In genomic region chr9:122864848-122865247, GRCm38 (mm10) we compare ENCODE assay signal across 8 mouse cellular contexts. TPM values are rescaled to one million over a fixed set of nuclear protein-coding genes. Genes with fewer than 3 reads are reported as not detected.
DNase-seq lines count a peak whose midpoint lies in the region; ATAC-seq and TF ChIP-seq lines count a peak whose summit lies in the region.

No protein-coding gene starts in this region.

- TF ChIP-seq POLR2A in lung, adult 2 months (IDR thresholded peaks at IDR 0.05; ENCODE audit: borderline replicate concordance, extremely low read depth, low read depth, low read length) = no peak

- ATAC-seq in embryonic facial prominence, embryonic 11.5 days (replicated peaks; ENCODE audit: insufficient number of reproducible peaks, low FRiP score, low TSS enrichment, low read depth) = 0 out of 2 replicates have a peak, but pooled peaks have one; percentile 11
- no peak for ATAC-seq in intestine, embryonic 16.5 days
- ATAC-seq in neural tube, embryonic 14.5 days (ENCODE audit: low read depth) = no peak

- H3K36me3 ChIP-seq in embryonic facial prominence, embryonic 11.5 days (replicated peaks; ENCODE audit: control insufficient read depth, insufficient read depth, low read depth, low read length) = peaks cover 20% of the 10 kb centered on the region
- peaks cover 23% of the 10 kb centered on the region for H3K36me3 ChIP-seq in intestine, embryonic 16.5 days (ENCODE audit: control insufficient read depth, insufficient read depth, low read length)
- peaks cover 20% of the 10 kb centered on the region for H3K36me3 ChIP-seq in neural tube, embryonic 14.5 days (ENCODE audit: control insufficient read depth, insufficient read depth, low read length)

- H3K4me2 ChIP-seq in embryonic facial prominence, embryonic 11.5 days (ENCODE audit: low read depth, low read length) = peak overlapping the region; percentile 67
- H3K4me2 ChIP-seq in intestine, embryonic 16.5 days (ENCODE audit: low read depth, low read length) = peak overlapping the region; percentile 64
- peak overlapping the region; percentile 65 for H3K4me2 ChIP-seq in neural tube, embryonic 14.5 days (ENCODE audit: low read depth, low read length)

- 43% methylated on average over 3 of the region's 3 CpGs for WGBS in lung, adult 2 months
- 63% methylated on average over 3 of the region's 3 CpGs for WGBS in embryonic facial prominence, embryonic 11.5 days
- WGBS in intestine, embryonic 16.5 days = 58% methylated on average over 3 of the region's 3 CpGs
- 65% methylated on average over 3 of the region's 3 CpGs for WGBS in neural tube, embryonic 14.5 days

- no peak overlapping the region for H3K27ac ChIP-seq in embryonic facial prominence, embryonic 11.5 days (replicated peaks; ENCODE audit: low read depth, low read length)
- H3K27ac ChIP-seq in intestine, embryonic 16.5 days (ENCODE audit: low read length) = no peak overlapping the region
- H3K27ac ChIP-seq in neural tube, embryonic 14.5 days (ENCODE audit: low read depth, low read length) = no peak overlapping the region

- H3K4me1 ChIP-seq in lung, adult 2 months (ENCODE audit: control insufficient read depth, insufficient read depth, low read length) = peaks cover 8% of the 10 kb centered on the region
- H3K4me1 ChIP-seq in embryonic facial prominence, embryonic 11.5 days (ENCODE audit: control insufficient read depth, insufficient read depth, low read length) = no peaks in the 10 kb centered on the region
- H3K4me1 ChIP-seq in intestine, embryonic 16.5 days (ENCODE audit: control insufficient read depth, insufficient read depth, low read length) = peaks cover 9% of the 10 kb centered on the region
- H3K4me1 ChIP-seq in neural tube, embryonic 14.5 days (ENCODE audit: control insufficient read depth, insufficient read depth, low read length) = peaks cover 9% of the 10 kb centered on the region

- H3K27me3 ChIP-seq in embryonic facial prominence, embryonic 11.5 days (ENCODE audit: control insufficient read depth, insufficient read depth, low read length) = no peaks in the 10 kb centered on the region
- H3K27me3 ChIP-seq in intestine, embryonic 16.5 days (replicated peaks; ENCODE audit: control insufficient read depth, insufficient read depth, low read length) = no peaks in the 10 kb centered on the region
- no peaks in the 10 kb centered on the region for H3K27me3 ChIP-seq in neural tube, embryonic 14.5 days (ENCODE audit: control insufficient read depth, insufficient read depth, low read length)

- no peak for TF ChIP-seq CTCF in lung, adult 2 months (IDR thresholded peaks at IDR 0.05; ENCODE audit: insufficient read depth, low read length)

- no peak for DNase-seq in lung, adult 2 months
- DNase-seq in lung, postnatal 25 days (ENCODE audit: low spot score) = no peak
- no peak for DNase-seq in embryonic facial prominence, embryonic 11.5 days (ENCODE audit: low spot score)
- DNase-seq in kidney, postnatal 4 days = no peak
- DNase-seq in layer of hippocampus, postnatal 36 days = no peak
- DNase-seq in right cerebral cortex, adult 18-20 months = no peak

- H3K9ac ChIP-seq in embryonic facial prominence, embryonic 11.5 days (replicated peaks; ENCODE audit: low read length) = peak overlapping the region; percentile 89
- H3K9ac ChIP-seq in intestine, embryonic 16.5 days (ENCODE audit: low read depth, low read length) = peak overlapping the region; percentile 94
- peak overlapping the region; percentile 77 for H3K9ac ChIP-seq in neural tube, embryonic 14.5 days (replicated peaks; ENCODE audit: low read depth, low read length)

- H3K9me3 ChIP-seq in embryonic facial prominence, embryonic 11.5 days (replicated peaks; ENCODE audit: control insufficient read depth, low read length) = no peaks in the 10 kb centered on the region
- H3K9me3 ChIP-seq in intestine, embryonic 16.5 days (ENCODE audit: control insufficient read depth, low read length) = peaks cover 20% of the 10 kb centered on the region; the same call in 1 of the 2 replicates
- no peaks in the 10 kb centered on the region for H3K9me3 ChIP-seq in neural tube, embryonic 14.5 days (ENCODE audit: control insufficient read depth, low read length)

- peak overlapping the region; percentile 31 for H3K4me3 ChIP-seq in lung, adult 2 months (replicated peaks; ENCODE audit: extremely low read depth, low read depth, low read length)
- peak overlapping the region; percentile 70 for H3K4me3 ChIP-seq in embryonic facial prominence, embryonic 11.5 days (ENCODE audit: low read depth, low read length)
- H3K4me3 ChIP-seq in intestine, embryonic 16.5 days (ENCODE audit: low read length) = peak overlapping the region; percentile 80
- H3K4me3 ChIP-seq in neural tube, embryonic 14.5 days (ENCODE audit: low read depth, low read length) = peak overlapping the region; percentile 76

RNA-seq across cellular contexts. Expression of gene Zfp445, which starts 1.0 kb away (rescaled TPM):
- polyA plus RNA-seq in lung, adult 2 months (2012; rRNA removed) = 23.1 and 36.9 TPM in 2 replicates
- polyA plus RNA-seq in embryonic facial prominence, embryonic 11.5 days (2014; fragmentation: Nextera tagmentation; extraction: Ambion mirVana) = 67.3 and 70.2 TPM in 2 replicates
- polyA plus RNA-seq in intestine, embryonic 16.5 days (2015; fragmentation: Nextera tagmentation; extraction: Ambion mirVana) = 41.3 and 41.5 TPM in 2 replicates
- 98.4 and 107 TPM in 2 replicates for polyA plus RNA-seq in neural tube, embryonic 14.5 days (2014; fragmentation: Nextera tagmentation; extraction: Ambion mirVana)
- 100 to 1,000 TPM; 155 to 161 TPM for total RNA-seq in layer of hippocampus, postnatal 36 days (2021)

RNA-seq across cellular contexts. Expression of gene Zkscan7, which starts 20.6 kb away (rescaled TPM):
- 2.3 and 4.0 TPM in 2 replicates for polyA plus RNA-seq in lung, adult 2 months (2012; rRNA removed)
- 2.0 and 2.8 TPM in 2 replicates for polyA plus RNA-seq in embryonic facial prominence, embryonic 11.5 days (2014; fragmentation: Nextera tagmentation; extraction: Ambion mirVana)
- polyA plus RNA-seq in intestine, embryonic 16.5 days (2015; fragmentation: Nextera tagmentation; extraction: Ambion mirVana) = 3.7 and 4.3 TPM in 2 replicates
- polyA plus RNA-seq in neural tube, embryonic 14.5 days (2014; fragmentation: Nextera tagmentation; extraction: Ambion mirVana) = 3.1 and 4.0 TPM in 2 replicates
- total RNA-seq in layer of hippocampus, postnatal 36 days (2021) = 1 to 10 TPM; 4.5 to 5.1 TPM

RNA-seq across cellular contexts. Expression of gene Gm35549, which starts 21.0 kb away (rescaled TPM):
- polyA plus RNA-seq in lung, adult 2 months (2012; rRNA removed) = not detected in 2 replicates
- 0.60 and 0.73 TPM in 2 replicates for polyA plus RNA-seq in embryonic facial prominence, embryonic 11.5 days (2014; fragmentation: Nextera tagmentation; extraction: Ambion mirVana)
- polyA plus RNA-seq in intestine, embryonic 16.5 days (2015; fragmentation: Nextera tagmentation; extraction: Ambion mirVana) = 0.23 TPM in 1 of 2 replicates, not detected in the other
- polyA plus RNA-seq in neural tube, embryonic 14.5 days (2014; fragmentation: Nextera tagmentation; extraction: Ambion mirVana) = 1.3 and 1.6 TPM in 2 replicates
- total RNA-seq in layer of hippocampus, postnatal 36 days (2021) = not detected

RNA-seq across cellular contexts. Expression of gene Zfp105, which starts 58.0 kb away (rescaled TPM):
- 1.1 and 1.7 TPM in 2 replicates for polyA plus RNA-seq in lung, adult 2 months (2012; rRNA removed)
- polyA plus RNA-seq in embryonic facial prominence, embryonic 11.5 days (2014; fragmentation: Nextera tagmentation; extraction: Ambion mirVana) = 31.0 and 32.1 TPM in 2 replicates
- polyA plus RNA-seq in intestine, embryonic 16.5 days (2015; fragmentation: Nextera tagmentation; extraction: Ambion mirVana) = 8.9 and 10.0 TPM in 2 replicates
- 18.8 and 21.4 TPM in 2 replicates for polyA plus RNA-seq in neural tube, embryonic 14.5 days (2014; fragmentation: Nextera tagmentation; extraction: Ambion mirVana)
- total RNA-seq in layer of hippocampus, postnatal 36 days (2021) = 1 to 10 TPM; 6.3 to 6.9 TPM

RNA-seq across cellular contexts. Expression of gene Tcaim, which starts 59.5 kb away (rescaled TPM):
- polyA plus RNA-seq in lung, adult 2 months (2012; rRNA removed) = 2.8 and 3.9 TPM in 2 replicates
- polyA plus RNA-seq in embryonic facial prominence, embryonic 11.5 days (2014; fragmentation: Nextera tagmentation; extraction: Ambion mirVana) = 4.9 and 5.8 TPM in 2 replicates
- 5.5 and 5.6 TPM in 2 replicates for polyA plus RNA-seq in intestine, embryonic 16.5 days (2015; fragmentation: Nextera tagmentation; extraction: Ambion mirVana)
- 9.8 and 12.1 TPM in 2 replicates for polyA plus RNA-seq in neural tube, embryonic 14.5 days (2014; fragmentation: Nextera tagmentation; extraction: Ambion mirVana)
- total RNA-seq in layer of hippocampus, postnatal 36 days (2021) = 10 to 100 TPM; 20.0 to 21.7 TPM
